Mouse (Mus musculus) ovary, adult 2 months (tissue): Measurements from ENCODE around the gene Zcchc14. TPM values are rescaled to one million over a fixed set of nuclear protein-coding genes. Genes with fewer than 3 reads are reported as not detected.

Experiments
- polyA plus RNA-seq: library from polyadenylated mRNA; depleted of rRNA; stranded (reverse); fragments of >200 nt; gene quantifications from 2 replicates; pipeline ENCODE4 v1.2.3, GENCODE M21; 2012; rRNA removed

The Zcchc14 gene
- polyA plus RNA-seq, result 56.8 and 61.6 TPM in 2 replicates

GRCm38 (mm10) chr8:121652774-121653323, at the start of gene Zcchc14:
Zcchc14 (minus strand) TSS chr8:121652901.

GRCm38 (mm10) chr8:121590203-121591177, 62.2 kb downstream of the Zcchc14 start, which contains the start of gene Map1lc3b:
Map1lc3b (plus strand) TSS chr8:121590361.

GRCm38 (mm10) chr8:121578676-121579451, 73.8 kb downstream of the Zcchc14 start, which contains the start of gene Fbxo31:
Fbxo31 (minus strand) TSS chr8:121578806.

Other genes with a start within 250 kb of the Zcchc14 start
- gene 1700018B08Rik, start 108.6 kb downstream of the Zcchc14 start, polyA plus RNA-seq, result 0.20 and 0.29 TPM in 2 replicates
- gene Fbxo31, start 74.1 kb downstream of the Zcchc14 start, polyA plus RNA-seq, result 81.7 and 96.0 TPM in 2 replicates
- gene Map1lc3b, start 62.5 kb downstream of the Zcchc14 start, polyA plus RNA-seq, result 82.2 and 108 TPM in 2 replicates
- 0.09 and 0.16 TPM in 2 replicates for gene Jph3, start 76.7 kb upstream of the Zcchc14 start, polyA plus RNA-seq
- 23.5 and 23.9 TPM in 2 replicates for gene Klhdc4, start 176.7 kb upstream of the Zcchc14 start, polyA plus RNA-seq